Mouse (Mus musculus) E14TG2a.4 (cell line): ENCODE data around the gene Haspin.

ENCODE experiments used
- CTCF ChIP-seq: conservative IDR thresholded peaks from 2 replicates; pipeline ENCODE4 v1.5.1; 2014; ENCODE audit warnings: low read length
- POU5F1 ChIP-seq: IDR thresholded peaks from 2 replicates; pipeline ENCODE4 v1.6.1; 2014; ENCODE audit warnings: low read length, borderline replicate concordance

- no peak for TF ChIP-seq CTCF
- no peak for TF ChIP-seq POU5F1
Observed at GRCm38 (mm10) chr11:73094231-73094995, 43.7 kb downstream of the Haspin start.
